Mouse (Mus musculus): ENCODE data around the gene Card19.

GRCm38 (mm10) chr13:49206341-49206740 lies 9.5 kb downstream of the Card19 start:
- TF ChIP-seq POLR2A (IDR thresholded peaks at IDR 0.05; ENCODE audit: low read depth, low read length) (no peak), CTCF (IDR thresholded peaks at IDR 0.05; ENCODE audit: borderline replicate concordance, insufficient read depth, low read length) (no peak)

All from embryonic fibroblast, embryonic 13.5 days (primary cell).